Mouse (Mus musculus) liver, embryonic 12.5 days (tissue): Measurements from ENCODE around the gene Mns1. TPM values are rescaled to one million over a fixed set of nuclear protein-coding genes. Genes with fewer than 3 reads are reported as not detected.
"Not testable (repeated sequence)": the region's sequence is repeated elsewhere in the genome, so short reads cannot be mapped to it uniquely, and the experiment has no call there.

ENCODE experiments used
- ATAC-seq: fragments of 200-750 bp; cut with Nextera tagmentation; 2 replicates; pipeline ENCODE4 v1.8.0; 2017; ENCODE audit warnings: moderate number of reproducible peaks, mild to moderate bottlenecking, moderate library complexity
- H3K27ac ChIP-seq: fragments of 300-500 bp; sonication (generic); 2 replicates; pipeline ENCODE4 v1.5.1; 2016; ENCODE audit warnings: mild to moderate bottlenecking
- H3K27me3 ChIP-seq: fragments of 300-500 bp; sonication (generic); replicated peaks from 2 replicates; pipeline ENCODE4 v1.6.1; 2016; ENCODE audit warnings: mild to moderate bottlenecking, moderate library complexity
- H3K36me3 ChIP-seq: fragments of 300-500 bp; sonication (generic); 2 replicates; pipeline ENCODE4 v1.6.1; 2016; ENCODE audit warnings: mild to moderate bottlenecking, moderate library complexity
- H3K4me1 ChIP-seq: fragments of 300-500 bp; sonication (generic); 2 replicates; pipeline ENCODE4 v1.6.1; 2016
- H3K4me2 ChIP-seq: fragments of 300-500 bp; sonication (generic); 2 replicates; pipeline ENCODE4 v1.6.1; 2016; ENCODE audit warnings: mild to moderate bottlenecking, moderate library complexity
- H3K4me3 ChIP-seq: fragments of 300-500 bp; sonication (generic); 2 replicates; pipeline ENCODE4 v1.5.1; 2016; ENCODE audit warnings: mild to moderate bottlenecking, moderate library complexity
- H3K9ac ChIP-seq: fragments of 300-500 bp; sonication (generic); 2 replicates; pipeline ENCODE4 v1.6.1; 2016; ENCODE audit warnings: mild to moderate bottlenecking, moderate library complexity
- H3K9me3 ChIP-seq: fragments of 300-500 bp; sonication (generic); replicated peaks from 2 replicates; pipeline ENCODE4 v1.6.1; 2016; ENCODE audit warnings: mild to moderate bottlenecking, moderate library complexity
- WGBS: fragments of 180-500 bp; shearing (Covaris S2); methylation state at CpG from one replicate; pipeline ENCODE4 v1.1.7; 2016; ENCODE audit not compliant: insufficient replicate concordance; 5-methylcytosine and 5-hydroxymethylcytosine counted together
- polyA plus RNA-seq: library from polyadenylated mRNA; unstranded; fragments of >200 nt; fragmentation: Nextera tagmentation; extraction: Ambion mirVana; gene quantifications from 2 replicates; pipeline ENCODE4 v1.2.1, GENCODE M21; 2016

The Mns1 gene
- 119 and 123 TPM in 2 replicates for polyA plus RNA-seq

GRCm38 (mm10) chr9:72437822-72438701 is at the start of gene Mns1:
Mns1 (plus strand) TSS chr9:72438011.
- peaks cover 57% of the 10 kb centered on the region for H3K4me1 ChIP-seq

DNA sequence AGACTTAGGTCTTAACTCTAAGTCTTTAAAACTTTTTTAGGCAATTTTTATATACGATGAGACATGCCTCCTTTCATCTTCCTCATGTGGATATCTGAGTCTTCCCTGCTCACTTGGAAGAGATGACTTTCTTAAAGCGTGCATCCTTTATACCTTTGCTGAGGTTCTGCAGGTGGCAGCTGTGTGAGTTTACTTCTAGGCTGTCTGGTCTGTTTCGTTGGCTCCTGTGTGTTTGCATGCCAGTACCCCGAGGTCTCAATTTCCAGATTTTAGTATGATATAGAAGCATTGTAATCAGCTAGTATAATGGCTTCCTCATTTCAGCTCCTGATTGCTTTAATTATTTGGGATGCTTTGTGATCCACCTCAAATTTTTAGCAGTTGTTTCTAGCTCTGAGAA is 48.9 kb upstream of the Mns1 start:
- Histone ChIP-seq H3K9ac (no peak overlapping the region), H3K9me3 (no peaks in the 10 kb centered on the region), H3K4me1 (no peaks in the 10 kb centered on the region), H3K4me2 (no peak overlapping the region), H3K4me3 (no peak overlapping the region), H3K27me3 (no peaks in the 10 kb centered on the region), H3K36me3 (no peaks in the 10 kb centered on the region), H3K27ac (no peak overlapping the region)
- no peak for ATAC-seq
- WGBS = 72% methylated on average over 4 of the region's 4 CpGs

More at GRCm38 (mm10) chr9:72437822-72438701, at the start of gene Mns1:
- peak; percentile 90 for ATAC-seq
- H3K27ac ChIP-seq = peak within 1 kb of the TSS; percentile 98
- no peaks in the 10 kb centered on the region for H3K9me3 ChIP-seq
- 3% methylated on average over 43 of the region's 43 CpGs for WGBS
- H3K4me3 ChIP-seq = peak within 1 kb of the TSS; percentile 81
- peaks cover 17% of the 10 kb centered on the region for H3K36me3 ChIP-seq
- peak within 1 kb of the TSS; percentile 79 for H3K9ac ChIP-seq
- H3K4me2 ChIP-seq = peak within 1 kb of the TSS; percentile 76
- H3K27me3 ChIP-seq = no peaks in the 10 kb centered on the region

DNA sequence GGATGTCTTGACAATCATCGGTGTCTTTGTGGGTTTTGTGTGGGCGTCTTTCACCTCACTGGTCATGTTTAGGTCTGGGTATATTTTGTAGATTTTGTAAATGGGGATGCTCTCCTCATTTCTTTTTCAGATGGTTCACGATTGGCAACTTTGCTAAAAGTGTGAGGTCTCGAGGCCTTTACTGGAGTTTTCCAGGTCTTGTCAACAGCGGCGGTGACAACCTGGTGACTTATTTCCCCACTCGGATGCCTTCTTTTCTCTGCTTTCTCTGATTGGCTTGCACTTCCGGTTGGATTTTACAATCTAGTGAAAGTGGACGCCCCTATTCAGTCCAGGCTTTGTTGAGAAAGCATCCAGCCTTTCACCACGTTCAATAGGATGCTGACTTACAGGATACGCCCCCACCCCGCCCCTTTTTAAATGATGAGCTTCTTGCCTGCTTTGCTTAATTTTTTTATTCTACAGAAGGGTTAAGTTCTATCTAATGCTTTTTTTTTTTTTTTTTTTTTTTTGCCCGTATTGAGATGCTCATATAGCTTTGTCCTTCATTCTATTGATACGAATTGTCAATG is 48.3 kb upstream of the Mns1 start:
- H3K4me1 ChIP-seq = no peaks in the 10 kb centered on the region
- H3K4me3 ChIP-seq = no peak overlapping the region
- no peak overlapping the region for H3K27ac ChIP-seq
- H3K27me3 ChIP-seq = no peaks in the 10 kb centered on the region
- H3K4me2 ChIP-seq = no peak overlapping the region
- 68% methylated on average over 14 of the region's 14 CpGs for WGBS
- no peak for ATAC-seq
- H3K9ac ChIP-seq = no peak overlapping the region
- no peaks in the 10 kb centered on the region for H3K9me3 ChIP-seq
- H3K36me3 ChIP-seq = no peaks in the 10 kb centered on the region

GRCm38 (mm10) chr9:72390321-72391077 is 47.3 kb upstream of the Mns1 start:
- H3K4me2 ChIP-seq = no peak overlapping the region
- H3K27ac ChIP-seq = no peak overlapping the region
- no peaks in the 10 kb centered on the region for H3K27me3 ChIP-seq
- 67% methylated on average over 12 of the region's 12 CpGs for WGBS
- H3K4me1 ChIP-seq = no peaks in the 10 kb centered on the region
- no peak overlapping the region for H3K9ac ChIP-seq
- H3K4me3 ChIP-seq = no peak overlapping the region
- no peaks in the 10 kb centered on the region for H3K36me3 ChIP-seq
- H3K9me3 ChIP-seq = no peaks in the 10 kb centered on the region
- ATAC-seq = no peak

GRCm38 (mm10) chr9:72392686-72393085 is 45.1 kb upstream of the Mns1 start:
- Histone ChIP-seq H3K27me3 (no peaks in the 10 kb centered on the region), H3K9me3 (no peaks in the 10 kb centered on the region), H3K4me1 (peaks cover 12% of the 10 kb centered on the region), H3K27ac (no peak overlapping the region), H3K36me3 (no peaks in the 10 kb centered on the region), H3K4me2 (no peak overlapping the region), H3K4me3 (no peak overlapping the region), H3K9ac (no peak overlapping the region)
- no peak for ATAC-seq
- 74% methylated on average over 7 of the region's 7 CpGs for WGBS

- ATAC-seq = no peak
- Histone ChIP-seq H3K27me3 (no peaks in the 10 kb centered on the region), H3K4me1 (peaks cover 18% of the 10 kb centered on the region), H3K4me3 (no peak overlapping the region), H3K4me2 (no peak overlapping the region), H3K9me3 (no peaks in the 10 kb centered on the region), H3K9ac (no peak overlapping the region), H3K36me3 (no peaks in the 10 kb centered on the region), H3K27ac (no peak overlapping the region)
- WGBS = 74% methylated on average over 15 of the region's 15 CpGs
These were observed 44.6 kb upstream of the Mns1 start for GRCm38 (mm10) chr9:72393238-72393637.

GRCm38 (mm10) chr9:72393869-72394341 is 43.9 kb upstream of the Mns1 start:
- 73% methylated on average over 8 of the region's 8 CpGs for WGBS
- no peaks in the 10 kb centered on the region for H3K36me3 ChIP-seq
- no peak overlapping the region for H3K4me3 ChIP-seq
- no peak for ATAC-seq
- peaks cover 18% of the 10 kb centered on the region for H3K4me1 ChIP-seq
- no peaks in the 10 kb centered on the region for H3K9me3 ChIP-seq
- no peak overlapping the region for H3K27ac ChIP-seq
- H3K4me2 ChIP-seq = no peak overlapping the region
- H3K27me3 ChIP-seq = no peaks in the 10 kb centered on the region
- H3K9ac ChIP-seq = no peak overlapping the region

- Histone ChIP-seq H3K4me1 (peaks cover 28% of the 10 kb centered on the region), H3K9ac (no peak overlapping the region), H3K36me3 (no peaks in the 10 kb centered on the region), H3K9me3 (no peaks in the 10 kb centered on the region), H3K27ac (no peak overlapping the region), H3K4me2 (no peak overlapping the region), H3K4me3 (no peak overlapping the region), H3K27me3 (peaks cover 13% of the 10 kb centered on the region; the same call in 1 of the 2 replicates)
- no peak for ATAC-seq
- WGBS = 33% methylated on average over 4 of the region's 4 CpGs
These were observed 37.7 kb upstream of the Mns1 start for GRCm38 (mm10) chr9:72400121-72400520.

GRCm38 (mm10) chr9:72401769-72402168 is 36.0 kb upstream of the Mns1 start:
- ATAC-seq, H3K4me3 ChIP-seq, H3K27ac ChIP-seq, H3K9me3 ChIP-seq, H3K4me2 ChIP-seq, H3K36me3 ChIP-seq, H3K9ac ChIP-seq: not testable (repeated sequence)
- H3K4me1 ChIP-seq = peaks cover 41% of the 10 kb centered on the region
- peaks cover 13% of the 10 kb centered on the region; the same call in 1 of the 2 replicates for H3K27me3 ChIP-seq
- 69% methylated on average over 4 of the region's 4 CpGs for WGBS

DNA sequence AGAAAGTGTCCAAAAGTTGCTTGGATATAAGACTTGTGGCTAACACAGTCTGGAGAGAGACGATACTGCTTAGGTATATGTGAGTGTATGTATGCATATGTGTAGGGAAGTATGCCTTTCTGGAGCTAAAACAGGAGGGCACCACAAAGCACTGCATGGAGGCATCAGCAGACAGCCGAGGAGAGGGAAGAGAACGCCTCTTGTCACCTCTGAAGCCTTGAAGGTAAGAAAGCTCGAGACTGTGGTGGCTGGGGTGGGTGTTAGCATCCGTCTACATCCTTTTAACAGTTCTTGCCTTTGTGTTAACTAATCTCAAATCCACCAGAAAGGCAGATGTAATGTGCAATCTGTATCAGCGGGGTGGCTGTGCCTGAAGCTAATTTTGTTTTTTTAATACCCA is 34.4 kb upstream of the Mns1 start:
- Histone ChIP-seq H3K4me2 (no peak overlapping the region), H3K9ac (no peak overlapping the region), H3K4me1 (peaks cover 41% of the 10 kb centered on the region), H3K36me3 (no peaks in the 10 kb centered on the region), H3K27me3 (peaks cover 13% of the 10 kb centered on the region; the same call in 1 of the 2 replicates), H3K4me3 (no peak overlapping the region), H3K9me3 (no peaks in the 10 kb centered on the region), H3K27ac (no peak overlapping the region)
- WGBS = 66% methylated on average over 6 of the region's 6 CpGs
- ATAC-seq = no peak

GRCm38 (mm10) chr9:72404446-72404845 is 33.4 kb upstream of the Mns1 start:
- no peak overlapping the region for H3K4me3 ChIP-seq
- H3K9me3 ChIP-seq = no peaks in the 10 kb centered on the region
- 86% methylated on average over 8 of the region's 8 CpGs for WGBS
- no peaks in the 10 kb centered on the region for H3K36me3 ChIP-seq
- no peak for ATAC-seq
- peaks cover 10% of the 10 kb centered on the region; the same call in 1 of the 2 replicates for H3K27me3 ChIP-seq
- no peak overlapping the region for H3K4me2 ChIP-seq
- no peak overlapping the region for H3K27ac ChIP-seq
- peaks cover 50% of the 10 kb centered on the region for H3K4me1 ChIP-seq
- H3K9ac ChIP-seq = no peak overlapping the region

GRCm38 (mm10) chr9:72404934-72405333 is 32.9 kb upstream of the Mns1 start:
- Histone ChIP-seq H3K4me3 (no peak overlapping the region), H3K9ac (no peak overlapping the region), H3K4me1 (peaks cover 55% of the 10 kb centered on the region), H3K9me3 (no peaks in the 10 kb centered on the region), H3K27ac (no peak overlapping the region), H3K36me3 (no peaks in the 10 kb centered on the region), H3K27me3 (peaks cover 6% of the 10 kb centered on the region; the same call in 1 of the 2 replicates), H3K4me2 (no peak overlapping the region)
- WGBS = 84% methylated on average over 3 of the region's 3 CpGs
- ATAC-seq = no peak
